Mouse (Mus musculus): ENCODE measurements around the gene Aldh3b3.
A peak's percentile ranks its signal among the peaks of the same experiment; 100 is the strongest.
"Not testable (repeated sequence)": the region's sequence is repeated elsewhere in the genome, so short reads cannot be mapped to it uniquely, and the experiment has no call there.

The Aldh3b3 gene

GRCm38 (mm10) chr19:3935896-3936850 lies 22.3 kb upstream of the Aldh3b3 start:
- DNase-seq = peak; percentile 53

GRCm38 (mm10) chr19:3942315-3942714 lies 16.1 kb upstream of the Aldh3b3 start:
- DNase-seq = no peak

DNA sequence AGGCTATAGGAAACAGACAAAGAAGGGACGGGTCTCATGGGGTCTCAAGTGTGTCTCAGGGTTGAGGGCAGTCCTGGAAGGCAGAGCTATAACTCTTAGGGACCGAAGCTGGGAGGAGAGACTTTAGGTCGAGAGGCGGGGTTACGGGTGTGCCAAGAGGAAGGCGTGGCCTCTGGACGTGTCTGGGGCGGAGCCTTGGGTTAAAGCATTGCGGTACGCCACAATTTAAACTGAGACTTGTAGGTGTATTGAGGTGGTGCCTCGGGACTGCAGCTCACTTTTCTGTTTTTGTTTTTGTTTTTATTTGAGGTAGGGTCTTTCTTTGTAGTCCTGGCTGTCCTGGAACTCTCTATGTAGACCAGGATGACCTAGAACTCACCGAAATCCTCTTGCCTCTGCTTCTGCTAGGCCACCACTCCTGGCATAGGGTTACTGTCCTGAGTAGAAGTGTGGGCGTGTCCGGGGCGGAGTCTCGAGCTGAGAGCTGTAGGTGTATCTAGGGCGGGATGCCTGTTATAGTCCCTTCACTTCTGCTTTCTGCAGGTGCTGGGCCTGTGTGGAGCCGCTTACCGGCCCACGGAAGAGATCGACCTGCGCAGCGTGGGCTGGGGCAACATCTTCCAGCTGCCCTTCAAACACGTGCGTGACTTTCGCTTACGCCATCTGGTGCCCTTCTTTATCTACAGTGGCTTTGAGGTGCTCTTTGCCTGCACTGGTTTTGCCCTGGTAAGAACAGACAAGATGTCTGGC lies 15.3 kb upstream of the Aldh3b3 start:
- peak; percentile 86 for DNase-seq

DNA sequence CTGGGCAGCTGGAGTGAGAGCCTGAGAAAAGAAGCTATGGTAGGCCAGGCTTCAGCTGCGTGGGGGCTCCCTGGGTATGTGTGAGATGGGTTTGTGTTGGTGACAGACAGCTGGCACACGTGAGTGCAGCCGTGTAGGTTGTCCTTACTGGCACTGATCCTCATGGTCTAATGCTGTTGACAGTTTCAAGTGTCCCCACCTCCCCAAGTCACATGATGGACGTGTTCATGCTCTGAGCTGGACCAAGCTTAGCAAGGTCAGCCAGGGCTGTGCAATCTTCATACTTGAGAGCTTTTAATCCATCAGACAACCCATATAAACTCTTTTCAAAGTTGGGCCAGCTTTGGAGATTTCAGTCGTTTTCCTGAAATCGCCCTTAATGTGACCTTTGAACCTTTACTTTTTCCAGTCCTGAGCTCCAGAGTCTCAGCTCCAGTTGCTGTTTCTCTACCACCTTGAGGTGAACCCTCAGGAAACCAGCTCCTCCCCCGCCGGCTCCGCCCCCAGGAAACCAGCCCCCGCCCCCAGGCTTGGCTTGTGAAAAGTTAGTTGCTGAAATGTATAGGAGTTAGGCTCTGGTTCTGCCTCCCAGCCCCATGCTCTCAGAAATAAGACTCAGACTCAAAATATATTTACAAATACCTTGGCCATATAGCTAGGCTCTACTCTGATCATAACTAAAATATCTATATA lies 12.4 kb upstream of the Aldh3b3 start:
- DNase-seq = peak; percentile 53

DNA sequence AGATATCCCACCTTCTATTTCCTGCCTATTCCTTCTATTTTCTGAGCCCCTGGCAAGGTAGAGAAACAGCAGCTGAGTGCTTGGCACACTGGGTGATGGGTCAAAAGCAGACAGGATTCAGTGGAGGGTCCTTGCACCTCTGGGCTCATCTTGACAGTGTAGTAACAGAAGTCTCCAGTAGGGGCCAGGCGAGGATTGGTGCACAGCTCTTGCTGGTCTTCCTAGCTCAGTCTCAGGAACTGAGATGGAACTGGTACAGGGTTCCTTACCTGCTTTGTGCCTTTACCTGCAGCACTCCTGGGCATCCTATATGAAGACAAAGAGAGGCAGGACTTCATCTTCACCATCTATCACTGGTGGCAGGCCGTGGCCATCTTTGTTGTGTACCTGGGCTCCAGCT lies 11.7 kb upstream of the Aldh3b3 start:
- peak; percentile 67 for DNase-seq

DNA sequence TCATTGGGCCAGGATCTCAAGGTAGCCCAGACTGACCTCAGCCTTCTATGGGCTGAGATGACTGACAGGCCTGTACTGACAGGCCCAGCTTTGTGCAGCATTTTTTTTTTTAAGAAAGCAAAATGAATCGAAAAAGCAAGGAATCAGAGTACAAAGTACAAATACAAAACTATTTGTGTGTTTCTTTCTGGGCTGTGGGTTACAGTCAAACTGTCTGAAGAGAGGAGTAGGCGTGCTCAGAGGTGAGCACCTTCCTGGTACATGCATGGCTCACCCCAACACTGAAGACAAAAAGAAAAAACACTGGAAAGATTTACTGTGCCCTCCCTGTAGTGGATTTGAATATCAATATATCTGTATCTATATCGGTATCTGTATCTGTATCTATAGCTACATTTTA lies 10.6 kb upstream of the Aldh3b3 start:
- DNase-seq = no peak

DNA sequence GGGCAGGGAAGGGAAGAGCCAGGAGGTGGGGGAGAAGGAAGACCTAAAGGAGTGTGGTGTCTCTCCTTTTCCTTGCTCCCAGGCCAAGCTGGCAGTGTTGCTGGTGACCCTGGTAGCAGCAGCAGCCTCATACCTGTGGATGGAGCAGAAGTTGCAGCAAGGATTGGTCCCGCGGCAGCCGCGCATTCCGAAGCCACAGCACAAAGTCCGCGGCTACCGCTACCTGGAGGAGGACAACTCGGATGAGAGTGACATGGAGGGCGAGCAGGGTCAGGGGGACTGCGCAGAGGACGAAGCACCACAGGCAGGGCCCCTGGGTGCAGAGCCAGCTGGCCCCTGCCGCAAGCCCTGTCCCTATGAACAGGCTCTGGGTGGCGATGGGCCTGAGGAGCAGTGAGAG lies 9.9 kb upstream of the Aldh3b3 start:
- DNase-seq = no peak

DNA sequence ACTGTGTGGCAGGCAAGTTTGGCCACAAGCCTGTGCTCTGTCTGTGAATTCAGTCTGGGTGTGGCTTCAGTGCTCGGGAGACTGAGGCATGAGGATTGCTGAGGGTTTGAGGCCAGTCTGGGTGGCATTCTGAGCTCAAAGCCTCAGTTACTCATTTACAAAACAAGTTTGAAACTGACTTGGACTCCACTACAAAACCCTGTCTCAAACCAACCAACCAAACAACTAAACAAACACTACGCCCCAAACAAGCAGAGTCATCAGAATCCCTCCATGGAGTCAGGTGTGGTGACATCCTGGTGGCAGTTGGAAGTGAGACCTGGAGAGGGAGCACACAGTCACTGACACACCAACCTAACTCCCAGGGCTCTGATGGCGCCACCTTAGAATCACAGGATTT lies 8.1 kb upstream of the Aldh3b3 start:
- DNase-seq = no peak

GRCm38 (mm10) chr19:3951461-3951860 lies 7.0 kb upstream of the Aldh3b3 start:
- DNase-seq = no peak

- no peak for DNase-seq
Observed at GRCm38 (mm10) chr19:3952099-3952498, 6.3 kb upstream of the Aldh3b3 start.

DNA sequence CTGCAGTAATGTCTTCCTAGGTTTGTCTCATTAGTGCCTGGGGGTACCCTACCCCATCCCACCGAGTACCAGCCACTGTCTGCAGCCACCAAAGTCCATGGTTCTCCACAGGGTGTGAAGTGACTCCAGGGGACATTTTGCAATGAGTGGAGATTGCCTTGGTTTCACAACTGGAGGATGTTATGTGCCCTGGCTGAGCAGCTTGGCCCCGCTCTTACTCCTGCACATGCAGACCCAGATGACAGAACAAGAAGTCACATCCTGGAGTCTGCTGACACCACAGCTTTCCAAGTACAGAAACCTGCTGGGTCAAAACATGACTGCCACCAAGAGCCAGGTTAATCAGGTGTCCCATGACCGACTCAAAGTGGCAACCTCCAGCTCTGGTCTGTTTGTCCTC lies 3.4 kb upstream of the Aldh3b3 start:
- no peak for DNase-seq

- no peak for DNase-seq
Observed at GRCm38 (mm10) chr19:3955804-3956203, 2.6 kb upstream of the Aldh3b3 start.

- DNase-seq = not testable (repeated sequence)
Observed at GRCm38 (mm10) chr19:3957296-3958036, 979 bp upstream of the Aldh3b3 start.

GRCm38 (mm10) chr19:3959030-3959429 lies 585 bp downstream of the Aldh3b3 start:
- no peak for DNase-seq

- DNase-seq = no peak
Observed at GRCm38 (mm10) chr19:3960211-3960610, 1.8 kb downstream of the Aldh3b3 start.

DNA sequence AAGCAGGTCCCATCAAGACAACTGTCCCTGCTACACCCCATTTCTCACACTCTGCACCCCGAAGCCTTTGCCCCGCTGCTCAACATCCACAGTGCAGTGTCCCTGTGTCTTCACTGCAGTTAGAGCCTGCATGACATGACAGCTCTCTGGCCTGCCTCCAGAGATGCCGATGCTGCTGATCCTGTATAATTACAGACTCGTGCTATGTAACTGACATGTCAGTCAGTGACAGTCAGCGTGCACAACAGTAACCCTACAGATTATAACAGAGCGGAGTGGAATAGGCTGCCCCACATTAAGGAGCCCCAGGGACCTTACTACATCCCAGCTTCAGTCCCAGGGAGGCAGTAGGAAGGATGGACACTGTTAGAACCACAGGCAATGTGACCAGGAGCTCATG lies 3.4 kb downstream of the Aldh3b3 start:
- DNase-seq = not testable (repeated sequence)

DNA sequence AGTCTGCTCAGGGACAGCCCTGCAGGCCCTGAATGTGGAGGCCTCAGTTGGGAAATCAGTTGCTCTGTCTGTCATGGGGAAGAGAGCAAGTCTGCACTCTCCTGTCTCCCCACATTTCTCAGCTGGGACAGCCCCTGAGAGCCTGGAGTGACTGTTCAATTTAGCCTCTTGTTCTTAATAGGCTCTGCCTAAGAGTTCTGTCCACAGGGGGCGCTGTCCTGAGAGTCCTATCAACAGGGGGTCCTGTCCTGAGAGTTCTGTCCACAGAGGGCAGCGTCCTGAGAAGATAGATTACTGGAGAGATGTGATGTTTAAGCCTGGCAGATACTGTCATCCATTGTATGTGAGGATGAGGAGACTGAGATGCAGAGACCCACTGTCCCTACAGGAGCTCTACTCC lies 4.0 kb downstream of the Aldh3b3 start:
- peak; percentile 26 for DNase-seq

GRCm38 (mm10) chr19:3964030-3964429 lies 5.6 kb downstream of the Aldh3b3 start:
- DNase-seq = no peak

DNA sequence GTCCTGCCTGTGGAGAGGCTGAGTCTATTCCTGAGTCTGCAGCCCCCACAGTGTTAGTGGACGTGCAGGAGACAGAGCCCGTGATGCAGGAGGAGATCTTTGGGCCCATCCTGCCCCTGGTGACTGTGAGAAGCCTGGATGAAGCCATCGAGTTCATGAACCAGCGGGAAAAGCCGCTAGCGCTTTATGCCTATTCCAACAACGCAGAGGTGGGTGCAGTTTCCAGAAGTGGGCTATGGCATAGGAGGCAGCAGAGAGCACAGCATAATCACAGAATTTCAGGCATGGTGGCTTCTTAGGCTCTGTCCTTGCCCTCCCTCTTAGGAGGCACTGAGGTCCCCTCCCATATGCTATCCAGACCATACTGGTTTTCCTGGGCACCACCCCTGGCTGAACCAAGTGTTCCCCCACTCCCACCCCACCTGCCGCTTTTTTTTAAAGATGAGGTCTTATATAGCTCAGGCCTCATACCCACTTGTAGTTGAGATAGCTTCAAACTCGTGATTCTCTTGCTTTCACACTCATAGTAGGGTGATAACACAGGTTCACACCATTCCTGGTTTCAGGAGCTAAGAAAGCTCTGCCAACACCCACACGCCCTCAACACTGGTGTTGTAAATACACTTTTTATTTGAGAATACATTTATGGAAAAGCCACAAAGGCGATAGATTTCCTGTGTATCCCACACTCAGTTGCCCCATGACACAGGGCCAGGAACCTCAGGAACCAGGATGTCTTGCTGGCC lies 8.1 kb downstream of the Aldh3b3 start:
- no peak for DNase-seq

- no peak for DNase-seq
Observed at GRCm38 (mm10) chr19:3967258-3967657, 8.8 kb downstream of the Aldh3b3 start.

DNA sequence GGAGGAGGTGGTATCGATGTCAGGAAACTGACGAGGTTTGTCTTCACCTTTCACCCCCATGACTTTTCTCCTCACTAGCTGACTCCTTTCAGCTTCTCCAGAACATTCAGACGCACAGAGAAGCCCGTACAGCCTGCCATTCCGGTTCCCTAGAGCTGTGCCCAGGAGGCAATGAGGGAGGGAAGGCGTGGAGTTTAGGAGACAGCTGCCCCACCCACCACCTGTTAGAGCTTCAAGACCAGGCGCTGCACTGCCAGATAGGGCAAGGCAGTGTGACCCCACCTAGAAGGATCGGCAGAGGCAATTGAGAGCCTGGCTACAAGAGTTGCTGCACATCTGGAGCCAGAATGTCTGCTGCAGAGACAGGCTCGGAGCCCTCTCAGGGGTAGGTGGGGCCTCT lies 13.8 kb downstream of the Aldh3b3 start, which contains the start of gene Aldh3b2:
Aldh3b2 (plus strand) TSS at position 100 of the 400 bp plus-strand sequence.
- DNase-seq = peak; percentile 71

DNA sequence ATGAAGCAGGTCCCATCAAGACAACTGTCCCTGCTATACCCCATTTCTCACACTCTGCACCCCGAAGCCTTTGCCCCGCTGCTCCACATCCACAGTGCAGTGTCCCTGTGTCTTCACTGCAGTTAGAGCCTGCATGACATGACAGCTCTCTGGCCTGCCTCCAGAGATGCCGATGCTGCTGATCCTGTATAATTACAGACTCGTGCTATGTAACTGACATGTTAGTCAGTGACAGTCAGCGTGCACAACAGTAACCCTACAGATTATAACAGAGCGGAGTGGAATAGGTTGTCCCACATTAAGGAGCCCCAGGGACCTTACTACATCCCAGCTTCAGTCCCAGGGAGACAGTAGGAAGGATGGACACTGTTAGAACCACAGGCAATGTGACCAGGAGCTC lies 16.2 kb downstream of the Aldh3b3 start:
- not testable (repeated sequence) for DNase-seq

Measured in liver (tissue).